24 mouse cellular contexts compared by ENCODE assay signal in genomic region chr3:89108146-89108545, GRCm38 (mm10). TPM values are rescaled to one million over a fixed set of nuclear protein-coding genes. Genes with fewer than 3 reads are reported as not detected.
"Had no signal": no experiment of that assay in that cellular context is flagged by ENCODE, and none has a peak within 500 bp of the region (broad histone marks: within the 10 kb centered on the region; RNA-seq: fewer than 3 reads in every experiment).

No protein-coding gene starts in this region.

- H3K27ac ChIP-seq: lung, embryonic 15.5 days; macrophage; midbrain, embryonic 13.5 days; midbrain, embryonic 15.5 days; neural tube, embryonic 12.5 days; stomach, embryonic 15.5 days had no signal

- H3K9me3 ChIP-seq: lung, embryonic 15.5 days; megakaryocyte, embryonic 14.5 days; midbrain, embryonic 13.5 days; midbrain, embryonic 15.5 days; neural tube, embryonic 12.5 days; stomach, embryonic 15.5 days had no signal

- H3K36me3 ChIP-seq: lung, embryonic 15.5 days; midbrain, embryonic 13.5 days; midbrain, embryonic 15.5 days; neural tube, embryonic 12.5 days; stomach, embryonic 15.5 days had no signal

- H3K4me1 ChIP-seq: lung, embryonic 15.5 days; midbrain, embryonic 13.5 days; midbrain, embryonic 15.5 days; neural tube, embryonic 12.5 days; stomach, embryonic 15.5 days had no signal

- H3K9ac ChIP-seq: lung, embryonic 15.5 days; midbrain, embryonic 13.5 days; midbrain, embryonic 15.5 days; neural tube, embryonic 12.5 days; stomach, embryonic 15.5 days had no signal

- H3K27me3 ChIP-seq: lung, embryonic 15.5 days; megakaryocyte, embryonic 14.5 days; midbrain, embryonic 13.5 days; midbrain, embryonic 15.5 days; neural tube, embryonic 12.5 days; stomach, embryonic 15.5 days had no signal

- H3K4me3 ChIP-seq: lung, embryonic 15.5 days; midbrain, embryonic 13.5 days; midbrain, embryonic 15.5 days; neural tube, embryonic 12.5 days; stomach, embryonic 15.5 days had no signal

- DNase-seq: lung, adult 2 months; lung, postnatal 14 days; lung, postnatal 36 days; right cerebral cortex, postnatal 14 days; thymus, adult 2 months; thymus, postnatal 25 days; thymus, postnatal 4 days had no signal

RNA-seq across cellular contexts. Expression of gene Gm43738, which starts 7.2 kb away (rescaled TPM):
- total RNA-seq: megakaryocyte progenitor cell, adult 5-6 weeks; midbrain, postnatal 0 days; monocyte, adult 5-6 weeks; neutrophil, adult 5-6 weeks had no signal
- polyA plus RNA-seq: lung, adult 2 months; lung, postnatal 0 days; macrophage; midbrain, embryonic 11.5 days; midbrain, embryonic 13.5 days; midbrain, embryonic 15.5 days; midbrain, postnatal 0 days; neural tube, embryonic 12.5 days; neural tube, embryonic 14.5 days; spleen, adult 2 months; stomach, embryonic 15.5 days; testis, adult 2 months; thymus, adult 2 months; urinary bladder, adult 2 months had no signal

RNA-seq across cellular contexts. Expression of gene Pklr, which starts 27.8 kb away (rescaled TPM):
- total RNA-seq: midbrain, postnatal 0 days; monocyte, adult 5-6 weeks; neutrophil, adult 5-6 weeks had no signal
- polyA plus RNA-seq: macrophage; midbrain, embryonic 13.5 days; testis, adult 2 months; urinary bladder, adult 2 months had no signal

RNA-seq across cellular contexts. Expression of gene Hcn3, which starts 51.9 kb away (rescaled TPM):
- total RNA-seq: monocyte, adult 5-6 weeks had no signal
